Mouse (Mus musculus): ENCODE measurements around the gene Nacc1. TPM values are rescaled to one million over a fixed set of nuclear protein-coding genes. Genes with fewer than 3 reads are reported as not detected.

Nacc1 gene
- polyA plus RNA-seq, 1 experiment from 2014 or later: 10.7 TPM

- WGBS: 12% methylated on average over 3 of the region's 3 CpGs
- Histone ChIP-seq H3K4me1 (replicated peaks) (peaks cover 82% of the 10 kb centered on the region), H3K9ac (no peak overlapping the region), H3K4me3 (no peak overlapping the region), H3K4me2 (no peak overlapping the region; the same call in 1 of the 2 replicates), H3K27ac (peak overlapping the region; percentile 90), H3K36me3 (0 out of 2 replicates have a peak, but pooled peaks cover 5% of the 10 kb centered on the region), H3K9me3 (replicated peaks) (no peaks in the 10 kb centered on the region), H3K27me3 (no peaks in the 10 kb centered on the region)
- no peak for ATAC-seq (replicated peaks; ENCODE audit: insufficient number of reproducible peaks, insufficient read depth, low FRiP score, low read depth)
Measured at GRCm38 (mm10) chr8:84725941-84726259, 38.2 kb upstream of the Nacc1 start.

- Histone ChIP-seq H3K4me3 (no peak overlapping the region), H3K4me2 (no peak overlapping the region; the same call in 1 of the 2 replicates), H3K36me3 (0 out of 2 replicates have a peak, but pooled peaks cover 5% of the 10 kb centered on the region), H3K4me1 (replicated peaks) (peaks cover 77% of the 10 kb centered on the region), H3K27me3 (no peaks in the 10 kb centered on the region), H3K9ac (peak overlapping the region; percentile 16; the same call in 1 of the 2 replicates), H3K9me3 (replicated peaks) (no peaks in the 10 kb centered on the region), H3K27ac (peak overlapping the region; percentile 90)
- 46% methylated on average over 10 of the region's 10 CpGs for WGBS
- no peak for ATAC-seq (replicated peaks; ENCODE audit: insufficient number of reproducible peaks, insufficient read depth, low FRiP score, low read depth)
Measured at GRCm38 (mm10) chr8:84725246-84725940, 37.7 kb upstream of the Nacc1 start.

- WGBS: 54% methylated on average over 9 of the region's 9 CpGs
- Histone ChIP-seq H3K4me1 (replicated peaks) (peaks cover 70% of the 10 kb centered on the region), H3K4me2 (no peak overlapping the region), H3K36me3 (0 out of 2 replicates have a peak, but pooled peaks cover 5% of the 10 kb centered on the region), H3K9ac (no peak overlapping the region; the same call in 1 of the 2 replicates), H3K27me3 (no peaks in the 10 kb centered on the region), H3K4me3 (no peak overlapping the region), H3K9me3 (replicated peaks) (no peaks in the 10 kb centered on the region), H3K27ac (peak overlapping the region; percentile 90)
- no peak for ATAC-seq (replicated peaks; ENCODE audit: insufficient number of reproducible peaks, insufficient read depth, low FRiP score, low read depth)
Measured at GRCm38 (mm10) chr8:84724683-84725082, 37.0 kb upstream of the Nacc1 start.

GRCm38 (mm10) chr8:84723571-84723900, 35.9 kb upstream of the Nacc1 start:
- no peak; the same call in 1 of the 2 replicates for ATAC-seq (replicated peaks; ENCODE audit: insufficient number of reproducible peaks, insufficient read depth, low FRiP score, low read depth)

GRCm38 (mm10) chr8:84722850-84723570, 35.3 kb upstream of the Nacc1 start, which contains the start of gene G430095P16Rik:
TSS of gene G430095P16Rik (plus strand) at chr8:84723007.
- Histone ChIP-seq H3K4me3 (peak within 1 kb of the TSS; percentile 16), H3K27ac (peak within 1 kb of the TSS; percentile 90), H3K9ac (peak within 1 kb of the TSS; percentile 32), H3K4me2 (peak within 1 kb of the TSS; percentile 44), H3K9me3 (replicated peaks) (no peaks in the 10 kb centered on the region), H3K27me3 (peaks cover 5% of the 10 kb centered on the region), H3K36me3 (0 out of 2 replicates have a peak, but pooled peaks cover 5% of the 10 kb centered on the region), H3K4me1 (replicated peaks) (peaks cover 66% of the 10 kb centered on the region)
- 4% methylated on average over 10 of the region's 10 CpGs for WGBS
- peak; percentile 88 for ATAC-seq (replicated peaks; ENCODE audit: insufficient number of reproducible peaks, insufficient read depth, low FRiP score, low read depth)

More at GRCm38 (mm10) chr8:84723571-84723900, 35.9 kb upstream of the Nacc1 start:
- Histone ChIP-seq H3K36me3 (0 out of 2 replicates have a peak, but pooled peaks cover 5% of the 10 kb centered on the region), H3K27ac (peak overlapping the region; percentile 90), H3K9ac (peak overlapping the region; percentile 32), H3K4me3 (peak overlapping the region; percentile 16), H3K4me1 (replicated peaks) (peaks cover 71% of the 10 kb centered on the region), H3K27me3 (peaks cover 4% of the 10 kb centered on the region), H3K9me3 (replicated peaks) (no peaks in the 10 kb centered on the region), H3K4me2 (peak overlapping the region; percentile 44)
- WGBS: 25% methylated on average over 7 of the region's 7 CpGs

- Histone ChIP-seq H3K9me3 (replicated peaks) (no peaks in the 10 kb centered on the region), H3K4me3 (no peak overlapping the region), H3K27ac (peak overlapping the region; percentile 90), H3K9ac (peak overlapping the region; percentile 6; the same call in 1 of the 2 replicates), H3K4me1 (replicated peaks) (peaks cover 62% of the 10 kb centered on the region), H3K27me3 (peaks cover 9% of the 10 kb centered on the region), H3K36me3 (0 out of 2 replicates have a peak, but pooled peaks cover 8% of the 10 kb centered on the region), H3K4me2 (peak overlapping the region; percentile 44)
- ATAC-seq (replicated peaks; ENCODE audit: insufficient number of reproducible peaks, insufficient read depth, low FRiP score, low read depth): no peak
- 51% methylated on average over 6 of the region's 6 CpGs for WGBS
Measured at GRCm38 (mm10) chr8:84722530-84722849, 34.8 kb upstream of the Nacc1 start.

- 69% methylated on average over 5 of the region's 5 CpGs for whole genome bisulfite sequencing
- no peak overlapping the region for H3K9ac ChIP-seq
- ATAC-seq (replicated peaks; ENCODE audit: insufficient number of reproducible peaks, insufficient read depth, low FRiP score, low read depth): no peak
- no peak overlapping the region for H3K4me3 ChIP-seq
- no peaks in the 10 kb centered on the region for H3K9me3 ChIP-seq (replicated peaks)
- peaks cover 21% of the 10 kb centered on the region for H3K27me3 ChIP-seq
- no peak overlapping the region for H3K4me2 ChIP-seq
- H3K27ac ChIP-seq: no peak overlapping the region
- H3K36me3 ChIP-seq: 0 out of 2 replicates have a peak, but pooled peaks cover 3% of the 10 kb centered on the region
- H3K4me1 ChIP-seq (replicated peaks): peaks cover 55% of the 10 kb centered on the region
Measured at GRCm38 (mm10) chr8:84718959-84719690, 31.5 kb upstream of the Nacc1 start.

- 0 out of 2 replicates have a peak, but pooled peaks cover 3% of the 10 kb centered on the region for H3K36me3 ChIP-seq
- peaks cover 55% of the 10 kb centered on the region for H3K4me1 ChIP-seq (replicated peaks)
- no peak overlapping the region for H3K4me3 ChIP-seq
- WGBS: 80% methylated on average over 5 of the region's 5 CpGs
- no peak overlapping the region for H3K4me2 ChIP-seq
- H3K9ac ChIP-seq: no peak overlapping the region
- peaks cover 23% of the 10 kb centered on the region for H3K27me3 ChIP-seq
- no peak for ATAC-seq (replicated peaks; ENCODE audit: insufficient number of reproducible peaks, insufficient read depth, low FRiP score, low read depth)
- no peaks in the 10 kb centered on the region for H3K9me3 ChIP-seq (replicated peaks)
- no peak overlapping the region for H3K27ac ChIP-seq
Measured at GRCm38 (mm10) chr8:84718476-84718875, 30.8 kb upstream of the Nacc1 start.

- Histone ChIP-seq H3K4me1 (replicated peaks) (peaks cover 53% of the 10 kb centered on the region), H3K9ac (no peak overlapping the region), H3K4me2 (no peak overlapping the region), H3K27ac (no peak overlapping the region), H3K36me3 (0 out of 2 replicates have a peak, but pooled peaks cover 3% of the 10 kb centered on the region), H3K27me3 (peaks cover 24% of the 10 kb centered on the region), H3K9me3 (replicated peaks) (no peaks in the 10 kb centered on the region), H3K4me3 (no peak overlapping the region)
- 89% methylated on average over 11 of the region's 11 CpGs for WGBS
- ATAC-seq (replicated peaks; ENCODE audit: insufficient number of reproducible peaks, insufficient read depth, low FRiP score, low read depth): no peak
Measured at GRCm38 (mm10) chr8:84716790-84717189, 29.1 kb upstream of the Nacc1 start.

GRCm38 (mm10) chr8:84715893-84716468, 28.3 kb upstream of the Nacc1 start:
- ATAC-seq (replicated peaks; ENCODE audit: insufficient number of reproducible peaks, insufficient read depth, low FRiP score, low read depth): no peak
- H3K27ac ChIP-seq: peak overlapping the region; percentile 34; the same call in 1 of the 2 replicates
- no peak overlapping the region for H3K4me3 ChIP-seq
- H3K27me3 ChIP-seq: peaks cover 24% of the 10 kb centered on the region
- no peak overlapping the region for H3K9ac ChIP-seq
- peaks cover 59% of the 10 kb centered on the region for H3K4me1 ChIP-seq (replicated peaks)
- 32% methylated on average over 27 of the region's 27 CpGs for WGBS
- H3K9me3 ChIP-seq (replicated peaks): no peaks in the 10 kb centered on the region
- 0 out of 2 replicates have a peak overlapping the region, but pooled peaks have one; percentile 13 for H3K4me2 ChIP-seq
- 0 out of 2 replicates have a peak, but pooled peaks cover 3% of the 10 kb centered on the region for H3K36me3 ChIP-seq

All from heart, embryonic 15.5 days (tissue).